In the genomic region with DNA sequence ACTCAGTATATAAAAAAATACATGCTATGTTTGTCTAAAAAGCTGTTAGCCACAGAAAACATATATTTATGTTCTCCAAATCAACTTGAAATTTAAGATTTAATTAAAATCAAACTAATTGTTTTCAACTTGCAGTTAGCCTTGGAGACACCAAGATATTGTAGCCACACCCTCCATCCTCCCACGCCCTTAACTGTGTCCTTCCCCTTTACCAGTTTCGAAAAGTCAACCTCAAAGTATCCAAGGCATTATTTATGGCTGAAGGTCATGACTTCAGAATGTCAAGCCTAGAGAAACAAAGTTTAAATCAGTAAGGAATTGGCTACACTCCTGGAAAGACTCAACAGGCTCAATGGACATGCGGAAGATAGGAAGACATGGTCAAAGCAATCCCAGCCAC, we compare ENCODE assay signal across 29 mouse cellular contexts. TPM values are rescaled to one million over a fixed set of nuclear protein-coding genes. Genes with fewer than 3 reads are reported as not detected.
DNase-seq lines count a peak whose midpoint lies in the region; ATAC-seq lines count a peak whose summit lies in the region.
"Had no signal": no experiment of that assay in that cellular context is flagged by ENCODE, and none has a peak within 500 bp of the region (broad histone marks: within the 10 kb centered on the region; RNA-seq: fewer than 3 reads in every experiment).

No protein-coding gene starts in this region.

- no peak overlapping the region for H3K4me2 ChIP-seq in forebrain, embryonic 12.5 days
- H3K4me2 ChIP-seq: embryonic facial prominence, embryonic 13.5 days; hindbrain, embryonic 12.5 days; intestine, embryonic 15.5 days; limb, embryonic 12.5 days; liver, embryonic 15.5 days; lung, embryonic 14.5 days; midbrain, embryonic 15.5 days had no signal

- no peak overlapping the region for H3K9ac ChIP-seq in forebrain, embryonic 12.5 days
- H3K9ac ChIP-seq: embryonic facial prominence, embryonic 13.5 days; forebrain, postnatal 0 days; hindbrain, embryonic 12.5 days; intestine, embryonic 15.5 days; limb, embryonic 12.5 days; liver, embryonic 15.5 days; lung, embryonic 14.5 days; midbrain, embryonic 15.5 days had no signal

- 0 out of 2 replicates have a peak, but pooled peaks cover 6% of the 10 kb centered on the region for H3K9me3 ChIP-seq in forebrain, embryonic 12.5 days
- H3K9me3 ChIP-seq: embryonic facial prominence, embryonic 13.5 days; hindbrain, embryonic 12.5 days; intestine, embryonic 15.5 days; liver, embryonic 15.5 days; midbrain, embryonic 15.5 days had no signal

- H3K4me1 ChIP-seq in forebrain, embryonic 12.5 days, result no peaks in the 10 kb centered on the region
- H3K4me1 ChIP-seq: embryonic facial prominence, embryonic 13.5 days; forebrain, embryonic 10.5 days; hindbrain, embryonic 12.5 days; intestine, embryonic 15.5 days; limb, embryonic 12.5 days; liver, embryonic 15.5 days; midbrain, embryonic 10.5 days; midbrain, embryonic 15.5 days had no signal

- H3K36me3 ChIP-seq in forebrain, embryonic 12.5 days (replicated peaks), result 0 out of 2 replicates have a peak, but pooled peaks cover 4% of the 10 kb centered on the region
- H3K36me3 ChIP-seq: intestine, embryonic 15.5 days; midbrain, embryonic 15.5 days had no signal

- peak; percentile 50; the same call in 1 of the 2 replicates for ATAC-seq in common myeloid progenitor, adult 5-6 weeks (replicated peaks; ENCODE audit: low read depth, poor library complexity, severe bottlenecking)
- peak; percentile 85 for ATAC-seq in monocyte, adult 5-6 weeks (replicated peaks; ENCODE audit: insufficient number of reproducible peaks, low FRiP score, low TSS enrichment, poor library complexity, severe bottlenecking)
- no peak for ATAC-seq in forebrain, embryonic 12.5 days (ENCODE audit: low FRiP score)
- ATAC-seq: CD4-positive, CD25-positive, alpha-beta regulatory T cell, adult 4 months; forebrain, postnatal 0 days; hindbrain, postnatal 0 days; intestine, embryonic 15.5 days; midbrain, embryonic 15.5 days had no signal

- no peaks in the 10 kb centered on the region for H3K27me3 ChIP-seq in forebrain, embryonic 12.5 days
- H3K27me3 ChIP-seq: embryonic facial prominence, embryonic 13.5 days; hindbrain, embryonic 12.5 days; intestine, embryonic 15.5 days; limb, embryonic 12.5 days; liver, embryonic 15.5 days; midbrain, embryonic 15.5 days had no signal

- no peak overlapping the region for H3K27ac ChIP-seq in forebrain, embryonic 12.5 days
- H3K27ac ChIP-seq: embryonic facial prominence, embryonic 13.5 days; forebrain, embryonic 10.5 days; hindbrain, embryonic 12.5 days; hindbrain, postnatal 0 days; intestine, embryonic 15.5 days; kidney, postnatal 0 days; limb, embryonic 12.5 days; liver, embryonic 15.5 days; midbrain, embryonic 10.5 days; midbrain, embryonic 15.5 days had no signal

- WGBS in forebrain, embryonic 12.5 days, result 95% methylated on average over 3 of the region's 3 CpGs

- H3K4me3 ChIP-seq in forebrain, embryonic 12.5 days (replicated peaks), result no peak overlapping the region
- H3K4me3 ChIP-seq: embryonic facial prominence, embryonic 13.5 days; forebrain, embryonic 10.5 days; hindbrain, embryonic 12.5 days; intestine, embryonic 15.5 days; limb, embryonic 12.5 days; liver, embryonic 15.5 days; midbrain, embryonic 10.5 days; midbrain, embryonic 15.5 days had no signal

- peak; percentile 14 for DNase-seq in adrenal gland, adult 8-10 months
- DNase-seq in adrenal gland, postnatal 4 days (ENCODE audit: low spot score in 2 of 2), result no peak
- DNase-seq in NIH3T3 (ENCODE audit: low read depth), result peak; percentile 3
- no peak for DNase-seq in urinary bladder, postnatal 10 days (ENCODE audit: low spot score)
- DNase-seq in gastrocnemius, postnatal 4 days (ENCODE audit: low spot score in 2 of 2), result no peak
- DNase-seq: cerebellum, adult 11 months; cerebellum, adult 9-10 months; cerebellum, postnatal 36 days; embryo, embryonic 11 days; forebrain, postnatal 0 days; kidney, adult 8-10 months; layer of hippocampus, postnatal 36 days; lung, embryonic 14.5 days; right cerebral cortex, adult 18-20 months; thymus, postnatal 14 days had no signal

RNA-seq across cellular contexts. Expression of a gene that starts 18.9 kb away (rescaled TPM):
- total RNA-seq in adrenal gland, adult 8-10 months (2022), result 100 to 1,000 TPM; 122 to 161 (median 136) TPM
- 10 to 100 TPM; 63.8 to 65.4 TPM for total RNA-seq in adrenal gland, postnatal 4 days (2021)
- total RNA-seq in common myeloid progenitor, adult 5-6 weeks (2017), result 164 and 190 TPM in 2 replicates
- 72.1 to 84.2 TPM (median 76.2 TPM) in 3 replicates for total RNA-seq in monocyte, adult 5-6 weeks (2017)
- polyA plus RNA-seq in forebrain, embryonic 12.5 days (2016; fragmentation: Nextera tagmentation; extraction: Ambion mirVana), result 95.8 and 107 TPM in 2 replicates
- 10 to 100 TPM; 56.4 TPM for total RNA-seq in gastrocnemius, postnatal 4 days (2021)

RNA-seq across cellular contexts. Expression of a gene that starts 33.6 kb away (rescaled TPM):
- 10 to 100 TPM; 65.1 to 78.1 (median 71.5) TPM for total RNA-seq in adrenal gland, adult 8-10 months (2022)
- 10 to 100 TPM; 72.9 to 85.9 TPM for total RNA-seq in adrenal gland, postnatal 4 days (2021)
- total RNA-seq in common myeloid progenitor, adult 5-6 weeks (2017), result 84.4 and 91.8 TPM in 2 replicates
- 139 to 205 TPM (median 199 TPM) in 3 replicates for total RNA-seq in monocyte, adult 5-6 weeks (2017)
- polyA plus RNA-seq in forebrain, embryonic 12.5 days (2016; fragmentation: Nextera tagmentation; extraction: Ambion mirVana), result 109 and 111 TPM in 2 replicates
- 10 to 100 TPM; 31.9 to 32.9 TPM for total RNA-seq in gastrocnemius, postnatal 4 days (2021)

RNA-seq across cellular contexts. Expression of a gene that starts 33.7 kb away (rescaled TPM):
- 10 to 100 TPM; 29.0 to 44.7 (median 41.5) TPM for total RNA-seq in adrenal gland, adult 8-10 months (2022)
- total RNA-seq in adrenal gland, postnatal 4 days (2021), result 10 to 100 TPM; 25.7 to 26.9 TPM
- 6.5 and 14.3 TPM in 2 replicates for total RNA-seq in common myeloid progenitor, adult 5-6 weeks (2017)
- total RNA-seq in monocyte, adult 5-6 weeks (2017), result 13.7 to 22.4 TPM in 2 of 3 replicates, not detected in the other
- polyA plus RNA-seq in forebrain, embryonic 12.5 days (2016; fragmentation: Nextera tagmentation; extraction: Ambion mirVana), result 37.0 and 39.1 TPM in 2 replicates
- total RNA-seq in gastrocnemius, postnatal 4 days (2021), result 10 to 100 TPM; 13.8 to 24.5 TPM

Comparison
In these comparisons a context has a peak if more than half of its experiments do, and no peak if none do; other contexts are left out.
1. DNase-seq: peak in adrenal gland, adult 8-10 months (single experiment) and NIH3T3 (single experiment); none in adrenal gland, postnatal 4 days (0 of 2), urinary bladder, postnatal 10 days (single experiment) and gastrocnemius, postnatal 4 days (0 of 2).